Mouse (Mus musculus): Measurements from ENCODE around the gene Cited2. TPM values are rescaled to one million over a fixed set of nuclear protein-coding genes. Genes with fewer than 3 reads are reported as not detected.

Cited2 gene
- total RNA-seq, 1 experiment from 2014 or later, result 46.3 TPM

DNA sequence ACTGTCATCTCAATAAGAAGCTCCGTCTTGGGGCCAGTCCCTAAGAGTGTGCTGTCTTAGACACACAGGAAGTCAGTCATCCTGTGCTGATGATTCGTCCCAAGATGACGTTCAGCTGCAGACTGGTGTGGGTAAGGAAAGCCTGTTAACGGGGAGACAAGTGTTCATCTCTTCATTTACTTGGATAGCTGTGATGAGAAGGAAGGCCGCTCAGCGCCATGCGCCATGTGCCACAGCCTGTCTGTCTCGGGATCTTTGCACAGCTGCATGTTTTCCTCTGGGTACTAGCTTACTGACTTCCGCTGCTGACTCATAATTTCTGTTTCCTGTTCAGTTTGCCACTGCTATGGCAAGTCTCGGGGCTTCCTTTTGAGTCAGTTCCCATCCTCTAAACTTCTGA lies 49.3 kb downstream of the Cited2 start:
- peak; percentile 81 for ATAC-seq (ENCODE audit: extremely low read depth, insufficient number of reproducible peaks, low FRiP score, poor library complexity, severe bottlenecking)

DNA sequence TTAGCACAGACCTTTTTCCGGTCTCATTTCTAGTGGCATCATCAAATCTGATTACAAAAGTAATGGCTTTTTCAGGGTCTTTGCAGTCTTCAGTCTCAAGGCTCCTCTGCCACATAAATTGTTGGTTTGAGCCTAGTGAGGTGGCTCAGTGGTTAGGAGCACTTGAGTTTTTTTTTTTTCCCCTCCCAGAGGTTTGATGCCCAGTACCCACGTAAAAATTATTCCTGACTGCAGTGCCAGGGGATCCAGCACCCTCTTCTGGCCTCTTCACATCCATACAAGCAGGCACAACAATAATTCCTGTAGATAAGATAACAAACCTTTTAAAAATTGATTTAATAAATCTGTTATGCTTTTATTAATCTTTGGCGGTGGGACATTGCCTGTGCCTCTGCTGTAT lies 51.3 kb downstream of the Cited2 start:
- ATAC-seq (ENCODE audit: extremely low read depth, insufficient number of reproducible peaks, low FRiP score, poor library complexity, severe bottlenecking), result no peak

DNA sequence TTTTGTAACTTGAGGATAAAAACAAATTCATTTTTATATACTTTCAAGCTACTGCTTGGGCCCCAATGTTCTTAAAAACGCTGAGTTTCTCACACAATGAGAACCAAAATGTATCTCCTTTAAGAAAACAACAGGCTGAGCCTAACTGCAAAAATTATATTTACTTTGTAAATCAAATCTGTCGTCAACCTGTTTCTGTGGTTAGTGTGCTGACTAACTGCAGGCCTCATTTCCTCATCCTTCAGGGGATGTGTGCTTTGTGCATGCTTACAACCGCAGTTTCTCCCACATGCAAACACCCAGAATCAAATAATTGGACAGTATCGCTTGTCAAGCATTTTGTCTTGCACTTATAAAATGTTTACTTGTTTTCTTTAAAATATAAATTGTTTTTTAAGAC lies 52.1 kb downstream of the Cited2 start:
- 0 out of 2 replicates have a peak, but pooled peaks have one; percentile 39 for ATAC-seq (ENCODE audit: extremely low read depth, insufficient number of reproducible peaks, low FRiP score, poor library complexity, severe bottlenecking)

Other genes starting within 250 kb of the Cited2 start
- 0.12 and 0.49 TPM in 2 replicates for gene Txlnb, start 73.0 kb downstream of the Cited2 start, total RNA-seq (2017)
- 139 and 161 TPM in 2 replicates for gene Heca, start 224.8 kb downstream of the Cited2 start, total RNA-seq (2017)

All from neutrophil, adult 5-6 weeks (primary cell).